Mouse (Mus musculus): ENCODE measurements around the gene Acsl6.
"Not testable (repeated sequence)": the region's sequence is repeated elsewhere in the genome, so short reads cannot be mapped to it uniquely, and the experiment has no call there.

The Acsl6 gene

DNA sequence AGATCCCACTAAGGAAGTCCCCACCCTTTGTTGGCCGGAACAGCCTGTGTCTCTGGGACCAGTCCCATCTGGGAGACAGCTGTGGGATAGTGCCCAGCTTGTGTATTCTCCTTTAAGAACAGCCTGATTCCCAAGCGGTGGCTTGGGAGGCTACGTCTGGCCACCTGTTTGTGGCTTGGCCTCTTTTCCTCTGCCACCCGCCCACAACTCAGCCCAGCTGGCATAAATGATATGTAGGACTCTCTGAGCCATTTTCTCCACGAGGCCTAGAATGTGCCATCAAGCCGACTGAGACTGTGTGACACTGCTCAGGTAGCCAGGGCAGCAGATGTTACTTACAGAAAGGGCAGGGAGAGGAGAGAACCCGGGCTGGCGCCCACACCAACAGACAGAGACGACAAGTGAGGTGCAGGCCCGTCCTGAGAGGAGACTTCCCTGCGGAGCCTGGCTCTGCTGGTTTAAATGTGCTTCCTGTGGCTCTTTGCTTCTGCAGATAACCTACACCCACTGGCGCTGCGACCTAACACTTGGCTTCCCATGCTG lies 32.6 kb downstream of the Acsl6 start:
- ChIA-PET POLR2A (interaction anchor here in 1 of 4 experiments (0.5 to 1.2 kb wide), 2 partner anchors 20 to 22 kb away, joined by 3 to 4 read pairs; no protein-coding TSS in a partner anchor), CTCF (no interaction called here)

- POLR2A ChIA-PET = interaction anchor here in 1 of 4 experiments (1.0 kb wide), 1 partner anchor 39 kb away, joined by 4 read pairs; no protein-coding TSS in a partner anchor
- CTCF ChIA-PET = no interaction called here
Measured at GRCm38 (mm10) chr11:54343703-54344102, 40.1 kb downstream of the Acsl6 start.

GRCm38 (mm10) chr11:54351704-54352103 lies 48.1 kb downstream of the Acsl6 start:
- POLR2A ChIA-PET = interaction anchor here in 1 of 4 experiments (0.9 to 1.4 kb wide), 3 partner anchors 40 to 44 kb away, joined by 3 to 4 read pairs (median 3); no protein-coding TSS in a partner anchor
- CTCF ChIA-PET = no interaction called here

DNA sequence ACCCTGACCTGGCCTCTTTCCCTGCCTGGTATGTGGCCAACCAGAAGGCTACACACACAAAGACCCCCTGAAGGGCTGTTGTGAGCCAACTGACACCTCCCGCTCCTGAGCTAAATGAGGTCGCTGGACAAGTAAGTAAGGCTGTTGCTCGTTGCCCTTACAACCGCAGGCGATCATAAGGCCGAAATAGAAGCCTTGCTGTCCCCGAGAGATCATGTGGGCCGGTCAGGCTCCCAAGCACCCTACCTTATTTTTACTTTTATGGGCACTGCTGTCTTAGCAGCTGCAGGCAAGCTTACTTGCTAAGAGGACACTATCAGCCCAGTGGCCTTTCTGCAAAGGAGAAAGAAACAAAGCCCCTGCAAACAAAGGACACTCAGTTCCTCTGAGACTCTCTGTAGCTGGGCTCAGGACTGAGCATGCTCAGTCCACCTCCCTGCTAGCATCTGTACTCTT lies 49.6 kb downstream of the Acsl6 start:
- ChIA-PET CTCF (no interaction called here), POLR2A (interaction anchor here in 1 of 4 experiments (1.1 kb wide), 1 partner anchor 42 kb away, joined by 3 read pairs; no protein-coding TSS in a partner anchor)

GRCm38 (mm10) chr11:54354595-54355563 lies 51.3 kb downstream of the Acsl6 start:
- ChIA-PET POLR2A (interaction anchor here (0.6 to 2.3 kb wide), 21 partner anchors 13 to 1659 kb away, joined by 3 to 6 read pairs (median 3); partner anchors contain the start of genes Rapgef6 (in 2 of the 4), Gm12216 (in 1 of the 4) and Meikin (in 1 of the 4)), CTCF (interaction anchor here (0.6 to 2.4 kb wide), 36 partner anchors 10 to 1100 kb away, joined by 3 to 34 read pairs (median 4); partner anchors contain the start of gene Meikin (in 1 of the 4))

DNA sequence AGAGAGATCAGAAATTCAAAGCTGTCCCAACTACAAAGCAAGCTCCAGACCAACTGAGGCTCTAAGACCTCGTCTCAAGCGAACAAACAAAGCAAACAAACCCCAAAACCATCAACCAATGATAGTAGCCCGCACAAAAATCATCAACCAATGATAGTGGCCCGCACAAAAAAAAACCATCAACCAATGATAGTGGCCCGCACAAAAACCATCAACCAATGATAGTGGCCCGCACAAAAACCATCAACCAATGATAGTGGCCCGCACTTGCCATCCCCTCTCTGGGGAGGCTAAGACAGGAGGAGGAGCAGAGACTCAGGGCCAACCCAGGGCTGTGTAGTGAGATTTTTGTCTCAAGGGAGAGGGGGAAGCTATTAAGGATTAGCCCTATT lies 52.0 kb downstream of the Acsl6 start:
- CTCF ChIA-PET = interaction anchor here (0.7 to 2.4 kb wide), 9 partner anchors 48 to 702 kb away, joined by 3 to 24 read pairs (median 4); no protein-coding TSS in a partner anchor
- POLR2A ChIA-PET = interaction anchor here in 3 of 4 experiments (0.6 to 2.3 kb wide), 11 partner anchors 12 to 1065 kb away, joined by 3 to 6 read pairs (median 4); partner anchors contain the start of genes Acsl6 (in 1 of the 3), Gm12216 (in 1 of the 3), Lyrm7 (in 1 of the 3) and Rapgef6 (in 1 of the 3)

- CTCF ChIA-PET = interaction anchor here in 3 of 4 experiments (0.5 to 1.4 kb wide), 14 partner anchors 30 to 1130 kb away, joined by 3 to 8 read pairs (median 3); no protein-coding TSS in a partner anchor
- POLR2A ChIA-PET = interaction anchor here (0.6 to 2.3 kb wide), 7 partner anchors 47 to 504 kb away, joined by 3 to 6 read pairs (median 4); partner anchors contain the start of genes Acsl6 (in 1 of the 4), Lyrm7 (in 1 of the 4) and Rapgef6 (in 1 of the 4)
Measured at GRCm38 (mm10) chr11:54356676-54357075, 53.1 kb downstream of the Acsl6 start.

DNA sequence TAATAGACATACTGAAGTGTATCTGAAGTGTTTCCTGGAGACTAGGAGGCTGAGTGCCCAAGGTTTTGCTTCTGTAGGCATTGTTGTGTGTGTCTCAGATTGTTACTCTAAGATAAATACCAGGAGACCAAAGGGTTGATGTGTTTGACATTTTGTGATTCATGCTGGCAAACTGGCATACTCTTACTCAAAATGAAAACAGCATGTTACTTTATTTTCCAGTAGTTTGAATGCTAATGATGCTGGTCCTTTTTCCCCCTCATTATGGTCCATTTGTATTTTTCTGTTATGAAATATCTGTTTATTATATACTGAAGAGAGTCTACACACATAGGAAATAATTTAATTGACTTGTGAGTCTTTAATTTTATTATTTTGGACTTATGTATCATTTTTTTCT lies 69.0 kb downstream of the Acsl6 start:
- ChIA-PET POLR2A (no interaction called here), CTCF (no interaction called here)

DNA sequence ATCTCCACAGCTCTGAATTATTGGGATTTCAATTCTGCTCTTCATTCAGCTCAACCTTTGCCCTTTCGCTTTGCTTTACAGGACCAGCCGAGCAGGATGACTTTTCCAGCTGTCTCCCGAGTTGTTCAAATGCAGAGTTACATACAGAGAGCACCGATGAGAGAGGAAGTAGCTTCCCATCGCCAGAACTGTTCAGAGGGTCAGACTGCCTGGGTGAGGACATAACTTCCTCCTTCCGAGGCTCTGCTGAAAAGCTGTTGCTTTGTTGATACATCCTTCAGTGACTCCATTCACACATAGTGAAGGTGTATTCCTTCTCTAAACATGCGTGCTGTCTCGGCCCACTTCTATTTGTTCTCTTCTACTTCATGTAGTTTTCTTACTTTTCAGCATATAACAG lies 86.8 kb downstream of the Acsl6 start:
- POLR2A ChIA-PET = interaction anchor here in 1 of 4 experiments (0.5 kb wide), 1 partner anchor 71 kb away, joined by 5 read pairs; no protein-coding TSS in a partner anchor
- CTCF ChIA-PET = interaction anchor here in 1 of 4 experiments (0.7 kb wide), 1 partner anchor 36 kb away, joined by 3 read pairs; no protein-coding TSS in a partner anchor

- POLR2A ChIA-PET = interaction anchor here in 1 of 4 experiments (1.1 kb wide), 1 partner anchor 47 kb away, joined by 3 read pairs; the partner anchor contains the start of gene Fnip1
Measured at GRCm38 (mm10) chr11:54391326-54391725, 87.7 kb downstream of the Acsl6 start.

DNA sequence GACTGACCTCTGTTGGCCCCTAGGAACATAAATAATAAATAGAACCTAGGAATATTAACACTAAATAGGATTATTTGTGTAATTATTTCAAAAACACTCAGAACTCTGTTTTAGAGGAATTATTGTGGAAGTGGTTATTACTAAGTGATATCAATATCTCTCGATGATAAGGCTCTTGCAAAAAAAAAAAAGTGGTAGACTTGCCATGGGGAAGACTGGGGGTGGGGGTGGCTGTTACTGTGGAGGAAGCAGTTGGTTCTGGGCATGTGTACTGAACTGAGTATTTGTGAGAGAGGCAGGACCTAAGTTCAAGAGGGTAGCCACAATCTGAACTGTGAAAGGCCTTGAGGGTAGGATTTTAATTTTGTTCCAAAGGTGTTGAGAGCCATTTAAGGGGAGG lies 93.1 kb downstream of the Acsl6 start:
- ChIA-PET CTCF (no interaction called here), POLR2A (no interaction called here)

More at GRCm38 (mm10) chr11:54391326-54391725, 87.7 kb downstream of the Acsl6 start:
- CTCF ChIA-PET = interaction anchor here in 1 of 4 experiments (0.6 kb wide), 1 partner anchor 552 kb away, joined by 4 read pairs; no protein-coding TSS in a partner anchor

- ChIA-PET POLR2A (no interaction called here), CTCF (interaction anchor here in 1 of 4 experiments (0.5 kb wide), 1 partner anchor 276 kb away, joined by 3 read pairs; no protein-coding TSS in a partner anchor)
Measured at GRCm38 (mm10) chr11:54398058-54398457, 94.5 kb downstream of the Acsl6 start.

DNA sequence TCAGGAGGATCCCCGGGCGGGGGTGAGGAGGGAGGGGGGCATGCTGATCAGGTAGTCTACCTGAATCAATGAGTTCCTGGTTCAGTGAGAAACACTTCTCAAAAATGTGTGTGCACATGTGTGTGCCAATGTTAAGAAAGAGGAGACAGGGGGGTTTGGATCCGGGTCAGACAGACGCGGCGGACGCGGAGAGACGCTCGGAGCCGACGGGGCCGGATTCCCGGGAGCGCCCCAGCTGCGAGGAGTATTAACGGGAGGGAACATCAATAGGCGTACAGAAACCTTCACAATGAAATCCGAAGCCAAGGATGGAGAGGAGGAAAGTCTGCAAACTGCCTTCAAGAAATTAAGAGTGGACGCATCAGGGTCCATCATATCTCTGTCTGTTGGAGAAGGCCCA lies 97.2 kb downstream of the Acsl6 start:
- CTCF ChIA-PET = interaction anchor here in 2 of 4 experiments (0.6 to 0.7 kb wide), 2 partner anchors 41 to 777 kb away, joined by 3 to 6 read pairs; no protein-coding TSS in a partner anchor
- POLR2A ChIA-PET = not testable (repeated sequence)

DNA sequence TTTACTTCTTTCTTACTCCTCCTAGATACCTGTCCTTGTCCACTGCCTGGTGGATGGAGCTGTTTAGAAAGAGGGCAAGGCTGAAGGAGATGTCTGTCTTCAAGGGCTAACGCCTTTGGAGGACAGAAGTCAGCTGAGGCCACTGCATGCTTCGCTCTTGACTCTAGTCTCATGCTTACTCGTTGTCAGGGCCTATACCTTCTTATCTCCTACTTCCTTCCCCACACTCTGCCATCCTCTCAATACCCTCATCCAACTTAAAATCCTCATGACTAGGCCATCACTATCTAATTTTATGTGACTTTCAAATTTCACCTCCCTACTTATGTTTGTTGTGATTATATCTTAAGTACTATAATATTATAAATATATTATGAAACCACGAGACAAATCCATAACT lies 101.3 kb downstream of the Acsl6 start:
- ChIA-PET POLR2A (no interaction called here), CTCF (interaction anchor here in 2 of 4 experiments (0.6 to 0.7 kb wide), 3 partner anchors 37 to 260 kb away, joined by 3 to 7 read pairs (median 3); no protein-coding TSS in a partner anchor)

DNA sequence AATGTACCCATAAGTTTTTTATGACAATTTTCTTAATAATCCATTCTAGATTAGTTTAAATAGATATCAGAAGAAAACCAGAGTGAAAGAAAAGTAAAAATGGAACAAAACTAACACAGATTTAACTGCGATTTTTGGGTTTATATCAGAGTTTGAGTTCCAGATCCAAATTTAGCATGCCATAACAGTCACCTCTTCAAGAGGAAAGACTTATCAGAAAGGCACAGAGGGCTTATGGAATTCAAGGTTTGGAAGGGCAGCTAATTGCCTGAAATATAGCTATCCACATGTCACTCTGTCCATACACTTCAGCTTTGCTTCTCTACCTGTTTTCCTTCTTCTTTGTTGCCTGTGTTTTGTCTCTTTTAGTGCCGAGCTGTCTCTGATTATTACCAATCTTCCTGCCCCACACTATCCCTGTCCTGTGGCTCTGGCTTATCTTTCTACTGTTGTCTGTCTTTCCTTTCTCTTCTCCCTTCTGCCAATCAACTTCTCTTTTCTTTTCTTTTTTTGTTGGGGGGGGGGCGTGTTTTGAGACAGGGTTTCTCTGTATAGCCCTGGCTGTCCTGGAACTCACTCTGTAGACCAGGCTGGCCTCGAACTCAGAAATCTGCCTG lies 103.4 kb downstream of the Acsl6 start:
- POLR2A ChIA-PET = interaction anchor here in 3 of 4 experiments (0.9 to 1.7 kb wide), 4 partner anchors 22 to 116 kb away, joined by 3 to 11 read pairs (median 4); partner anchors contain the start of genes Fnip1 (in 1 of the 3) and Rapgef6 (in 1 of the 3)
- CTCF ChIA-PET = interaction anchor here in 1 of 4 experiments (0.6 kb wide), 1 partner anchor 362 kb away, joined by 6 read pairs; no protein-coding TSS in a partner anchor

GRCm38 (mm10) chr11:54410612-54411011 lies 107.0 kb downstream of the Acsl6 start:
- CTCF ChIA-PET = interaction anchor here (0.6 to 1.3 kb wide), 13 partner anchors 16 to 408 kb away, joined by 3 to 5 read pairs (median 3); no protein-coding TSS in a partner anchor
- POLR2A ChIA-PET = interaction anchor here in 1 of 4 experiments (0.6 to 1.3 kb wide), 2 partner anchors 27 to 28 kb away, joined by 3 read pairs; no protein-coding TSS in a partner anchor

- ChIA-PET POLR2A (interaction anchor here in 2 of 4 experiments (0.5 to 2.4 kb wide), 5 partner anchors 14 to 414 kb away, joined by 3 to 10 read pairs (median 5); partner anchors contain the start of gene Fnip1 (in 1 of the 2)), CTCF (interaction anchor here in 1 of 4 experiments (1.9 kb wide), 1 partner anchor 411 kb away, joined by 5 read pairs; no protein-coding TSS in a partner anchor)
Measured at GRCm38 (mm10) chr11:54413017-54413416, 109.4 kb downstream of the Acsl6 start.

Measured in embryonic stem cell, embryonic (primary cell).